Mouse (Mus musculus): Measurements from ENCODE around the gene Trim2. TPM values are rescaled to one million over a fixed set of nuclear protein-coding genes. Genes with fewer than 3 reads are reported as not detected.

Gene Trim2
- polyA plus RNA-seq, 1 experiment, result 3.2 TPM

DNA sequence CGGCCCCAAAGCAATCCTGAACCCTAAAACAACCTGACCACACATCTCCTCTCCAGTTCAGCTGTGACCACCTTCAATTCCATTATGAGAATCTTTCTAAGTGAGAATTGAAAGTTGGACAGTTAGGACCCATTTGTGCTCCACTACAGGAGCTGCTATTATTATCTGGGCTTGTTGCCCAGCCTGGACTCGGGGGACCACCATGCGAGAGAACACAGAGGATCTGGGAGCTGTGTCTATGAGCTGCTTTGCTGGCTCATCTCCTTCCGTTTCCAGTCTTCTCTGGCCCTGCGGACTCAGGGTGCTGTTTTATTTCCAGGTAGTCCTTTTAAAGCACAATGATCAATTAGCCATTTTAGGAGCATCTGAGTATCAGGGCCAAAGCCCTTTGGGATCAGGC lies 839 bp upstream of the Trim2 start:
- Histone ChIP-seq H3K79me2 (ENCODE audit: control insufficient read depth, insufficient read depth) (no peaks in the 10 kb centered on the region), H3K27me3 (ENCODE audit: control insufficient read depth, insufficient read depth, insufficient read length) (no peaks in the 10 kb centered on the region), H3K4me2 (ENCODE audit: low read depth) (no peak overlapping the region), H3K36me3 (ENCODE audit: control insufficient read depth, insufficient read depth) (no peaks in the 10 kb centered on the region), H3K4me3 (no peak overlapping the region), H3ac (ENCODE audit: control insufficient read depth, insufficient read length) (no peak overlapping the region)
- TF ChIP-seq REST (IDR thresholded peaks at IDR 0.05; ENCODE audit: insufficient read depth, insufficient read length) (no peak), TCF3 (IDR thresholded peaks at IDR 0.05; ENCODE audit: insufficient read length, low read depth) (no peak), TCF12 (IDR thresholded peaks at IDR 0.05; ENCODE audit: insufficient read depth, poor library complexity, severe bottlenecking) (no peak), CEBPB (IDR thresholded peaks at IDR 0.05; ENCODE audit: insufficient read depth, poor library complexity, severe bottlenecking) (no peak), POLR2AphosphoS2 (IDR thresholded peaks at IDR 0.05; ENCODE audit: insufficient read length, low read depth) (no peak)

- TF ChIP-seq MYOG (IDR thresholded peaks at IDR 0.05; ENCODE audit: control insufficient read depth in 1 of 3, insufficient read depth in 1 of 3, insufficient read length in 2 of 3, low read depth in 2 of 3), result no peak
- no peak for TF ChIP-seq REST (IDR thresholded peaks at IDR 0.05; ENCODE audit: insufficient read depth, insufficient read length)
- no peak for TF ChIP-seq SRF (IDR thresholded peaks at IDR 0.05; ENCODE audit: control insufficient read depth, insufficient read length, low read depth)
- TF ChIP-seq CEBPB (IDR thresholded peaks at IDR 0.05; ENCODE audit: insufficient read depth, poor library complexity, severe bottlenecking), result no peak
- TF ChIP-seq MAX (IDR thresholded peaks at IDR 0.05; ENCODE audit: low read depth), result no peak
- TF ChIP-seq POLR2AphosphoS2 (IDR thresholded peaks at IDR 0.05; ENCODE audit: insufficient read length, low read depth), result no peak
- no peak for TF ChIP-seq MYOD1 (IDR thresholded peaks at IDR 0.05; ENCODE audit: control insufficient read depth in 1 of 3, insufficient read length in 2 of 3, low read depth in 2 of 3)
- TF ChIP-seq TCF3 (IDR thresholded peaks at IDR 0.05; ENCODE audit: insufficient read length, low read depth), result no peak
- TF ChIP-seq POLR2A (IDR thresholded peaks at IDR 0.05; ENCODE audit: insufficient read length, low read depth), result no peak
- no peak for TF ChIP-seq USF1 (IDR thresholded peaks at IDR 0.05; ENCODE audit: low read depth)
- no peaks in the 10 kb centered on the region for H3K79me2 ChIP-seq (ENCODE audit: control insufficient read depth, insufficient read depth)
- no peaks in the 10 kb centered on the region for H3K27me3 ChIP-seq (ENCODE audit: control insufficient read depth, insufficient read depth, insufficient read length)
- H3K36me3 ChIP-seq (ENCODE audit: control insufficient read depth, insufficient read depth), result no peaks in the 10 kb centered on the region
- H3K4me3 ChIP-seq, result no peak overlapping the region
- H3K4me2 ChIP-seq (ENCODE audit: low read depth), result no peak overlapping the region
- no peak overlapping the region for H3ac ChIP-seq (ENCODE audit: control insufficient read depth, insufficient read length)
Measured at GRCm38 (mm10) chr3:84305722-84306510, 761 bp downstream of the Trim2 start.

- Histone ChIP-seq H3K4me2 (ENCODE audit: low read depth) (peak overlapping the region; percentile 71), H3K36me3 (ENCODE audit: control insufficient read depth, insufficient read depth) (no peaks in the 10 kb centered on the region), H3K79me2 (ENCODE audit: control insufficient read depth, insufficient read depth) (no peaks in the 10 kb centered on the region), H3ac (ENCODE audit: control insufficient read depth, insufficient read length) (no peak overlapping the region), H3K4me3 (peak overlapping the region; percentile 8), H3K27me3 (ENCODE audit: control insufficient read depth, insufficient read depth, insufficient read length) (no peaks in the 10 kb centered on the region)
- TF ChIP-seq TCF12 (IDR thresholded peaks at IDR 0.05; ENCODE audit: insufficient read depth, poor library complexity, severe bottlenecking) (no peak), MYOG (IDR thresholded peaks at IDR 0.05; ENCODE audit: control insufficient read depth in 1 of 3, insufficient read depth in 1 of 3, insufficient read length in 2 of 3, low read depth in 2 of 3) (peak in 2 of 3 experiments; percentile 55), TCF3 (IDR thresholded peaks at IDR 0.05; ENCODE audit: insufficient read length, low read depth) (no peak), POLR2AphosphoS2 (IDR thresholded peaks at IDR 0.05; ENCODE audit: insufficient read length, low read depth) (no peak), E2F4 (IDR thresholded peaks at IDR 0.05; ENCODE audit: insufficient read depth) (no peak), MAX (IDR thresholded peaks at IDR 0.05; ENCODE audit: low read depth) (no peak), CEBPB (IDR thresholded peaks at IDR 0.05; ENCODE audit: insufficient read depth, poor library complexity, severe bottlenecking) (no peak), MYOD1 (IDR thresholded peaks at IDR 0.05; ENCODE audit: control insufficient read depth in 1 of 3, insufficient read length in 2 of 3, low read depth in 2 of 3) (peak in 2 of 3 experiments; percentile 41 to 66), USF1 (IDR thresholded peaks at IDR 0.05; ENCODE audit: low read depth) (no peak), REST (IDR thresholded peaks at IDR 0.05; ENCODE audit: insufficient read depth, insufficient read length) (no peak)
Measured at GRCm38 (mm10) chr3:84305010-84305692, 1.5 kb downstream of the Trim2 start.

DNA sequence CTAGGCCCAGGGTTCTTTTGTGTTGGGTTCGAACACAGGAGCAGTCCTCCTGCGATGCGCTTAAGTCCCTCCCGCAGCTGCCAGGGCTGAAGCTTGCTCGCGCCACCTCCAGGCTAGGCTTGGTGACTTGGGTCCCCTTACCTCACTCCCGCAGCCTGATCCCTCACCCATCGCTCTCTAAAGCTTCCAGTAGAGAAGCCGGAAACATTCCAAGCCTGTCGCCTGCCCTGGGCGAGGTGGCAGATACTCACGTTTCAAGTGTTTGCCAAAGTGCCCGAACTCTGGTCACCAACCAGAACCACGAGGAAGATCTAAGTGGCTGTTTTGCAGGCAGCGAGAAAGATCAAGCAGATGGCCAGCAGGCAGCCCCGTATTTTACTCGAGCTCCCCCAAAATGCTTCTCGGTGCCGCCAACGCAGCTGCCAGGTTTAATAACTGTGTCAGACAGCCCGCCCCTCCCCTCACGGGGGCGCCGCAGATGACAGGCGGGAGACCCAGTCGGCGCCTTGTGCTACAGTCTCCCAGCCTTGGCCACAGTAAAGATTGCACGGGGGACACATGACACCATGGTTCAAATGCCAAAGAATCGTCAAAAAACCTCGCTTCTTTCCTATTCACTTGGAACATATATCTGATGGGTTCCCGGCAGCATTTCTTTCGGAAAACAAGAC lies 2.2 kb downstream of the Trim2 start:
- H3K36me3 ChIP-seq (ENCODE audit: control insufficient read depth, insufficient read depth), result no peaks in the 10 kb centered on the region
- no peaks in the 10 kb centered on the region for H3K79me2 ChIP-seq (ENCODE audit: control insufficient read depth, insufficient read depth)
- TF ChIP-seq MYOG (IDR thresholded peaks at IDR 0.05; ENCODE audit: control insufficient read depth in 1 of 3, insufficient read depth in 1 of 3, insufficient read length in 2 of 3, low read depth in 2 of 3), result no peak
- peak in 1 of 3 experiments; percentile 7 for TF ChIP-seq MYOD1 (IDR thresholded peaks at IDR 0.05; ENCODE audit: control insufficient read depth in 1 of 3, insufficient read length in 2 of 3, low read depth in 2 of 3)
- TF ChIP-seq TCF12 (IDR thresholded peaks at IDR 0.05; ENCODE audit: insufficient read depth, poor library complexity, severe bottlenecking), result no peak
- H3K4me3 ChIP-seq, result peak overlapping the region; percentile 8
- no peaks in the 10 kb centered on the region for H3K27me3 ChIP-seq (ENCODE audit: control insufficient read depth, insufficient read depth, insufficient read length)
- no peak overlapping the region for H3ac ChIP-seq (ENCODE audit: control insufficient read depth, insufficient read length)
- peak overlapping the region; percentile 71 for H3K4me2 ChIP-seq (ENCODE audit: low read depth)

All from myocyte (in vitro differentiated cells).